Mouse (Mus musculus) T-helper 1 cell (primary cell): Measurements from ENCODE around the gene Bag2.
"Not testable (repeated sequence)": the region's sequence is repeated elsewhere in the genome, so short reads cannot be mapped to it uniquely, and the experiment has no call there.

ENCODE experiments used
- in situ Hi-C: fragments of 300-600 bp; cut with MboI, MseI; formaldehyde crosslinking; loops from one replicate; pipeline ENCODE4 v1.15.1; 2025; ENCODE audit warnings: high pct_unique_total_duplicates

The Bag2 gene

GRCm38 (mm10) chr1:33749709-33750108, 7.9 kb downstream of the Bag2 start:
- in situ Hi-C loops = not testable (repeated sequence)

GRCm38 (mm10) chr1:33749109-33749508, 8.5 kb downstream of the Bag2 start:
- in situ Hi-C loops = no loop called here

GRCm38 (mm10) chr1:33745901-33746300, 11.7 kb downstream of the Bag2 start:
- in situ Hi-C loops = no loop called here

DNA sequence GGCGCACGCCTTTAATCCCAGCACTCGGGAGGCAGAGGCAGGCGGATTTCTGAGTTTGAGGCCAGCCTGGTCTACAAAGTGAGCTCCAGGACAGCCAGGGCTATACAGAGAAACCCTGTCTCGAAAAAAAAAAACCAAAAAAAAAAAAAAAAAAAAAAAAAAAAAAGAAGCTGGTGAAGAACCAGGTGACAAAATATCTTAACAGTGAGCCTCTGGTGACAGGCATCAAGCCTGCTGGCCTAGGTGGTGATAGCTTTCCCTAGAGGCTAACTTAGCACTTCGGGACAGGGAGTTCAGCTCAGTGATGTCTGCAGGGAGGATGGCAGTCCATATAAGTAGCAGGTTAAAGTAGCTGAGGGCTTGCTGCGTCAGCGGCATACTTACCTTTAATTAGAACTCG, 12.8 kb downstream of the Bag2 start:
- in situ Hi-C loops = not testable (repeated sequence)

DNA sequence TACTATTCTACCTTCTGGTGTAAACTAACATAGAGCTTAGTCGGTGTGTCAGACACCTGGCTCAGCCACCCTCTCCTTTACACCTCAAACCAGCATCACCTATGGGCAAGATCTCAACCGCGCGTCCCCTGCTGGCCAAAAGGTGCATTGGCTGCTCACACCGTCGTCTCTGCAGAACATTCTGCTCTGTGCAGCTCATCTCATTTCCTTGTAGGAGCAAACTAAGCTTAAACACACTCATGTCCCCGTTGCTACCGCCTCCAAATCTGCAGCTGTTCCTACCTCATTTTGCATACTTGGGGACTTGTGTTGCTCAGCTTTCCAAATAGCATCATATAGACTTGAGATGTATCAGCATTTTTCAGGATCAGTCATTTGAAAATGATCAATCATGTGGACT, 14.7 kb downstream of the Bag2 start:
- in situ Hi-C loops = no loop called here

DNA sequence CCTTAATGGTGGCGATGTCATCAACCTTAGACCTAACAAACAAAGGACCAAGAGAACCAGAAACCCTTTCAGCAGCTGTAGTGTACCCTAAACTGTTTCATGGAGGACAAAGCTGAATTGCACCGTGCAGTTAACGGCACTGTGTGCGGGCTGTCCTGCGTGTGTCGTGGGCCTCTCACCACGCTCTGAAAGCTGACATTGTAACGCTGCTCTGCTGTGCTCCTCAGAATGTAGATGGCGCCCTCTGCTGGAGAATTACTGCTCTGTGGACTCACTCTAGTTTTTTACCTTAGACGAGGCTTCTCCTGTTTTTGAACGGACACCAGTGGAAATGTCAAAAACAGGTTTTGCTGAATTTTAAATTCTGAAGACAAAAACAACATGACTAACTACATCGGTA, 18.3 kb downstream of the Bag2 start:
- in situ Hi-C loops = no loop called here

DNA sequence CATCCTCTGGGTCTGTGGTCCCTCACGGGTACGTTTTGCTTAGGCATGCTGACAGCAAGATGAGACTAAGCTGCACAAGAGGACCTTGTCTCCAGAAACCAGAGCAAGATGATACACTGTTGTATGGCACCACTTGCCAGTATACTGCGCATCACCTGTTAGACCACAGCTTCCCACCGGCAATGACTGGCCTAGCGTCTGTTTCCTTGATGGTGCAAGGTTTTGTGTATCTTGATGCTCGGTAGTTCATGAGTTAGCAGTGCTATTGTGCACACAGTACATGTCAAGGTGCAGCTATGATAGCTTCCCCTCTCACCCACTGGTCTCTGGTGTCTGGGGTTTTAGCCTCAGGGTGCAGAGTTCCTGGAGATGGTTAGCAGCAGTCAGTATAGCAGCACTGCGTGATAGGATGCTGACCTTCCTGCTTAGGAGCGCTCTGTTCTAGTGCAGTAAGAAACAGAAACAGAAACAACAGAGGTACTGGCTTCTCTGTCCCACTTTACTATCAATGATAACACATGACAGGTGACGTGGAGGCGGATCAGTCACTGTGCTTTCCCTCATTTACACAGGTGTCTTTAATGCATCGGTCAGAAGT, 18.8 kb downstream of the Bag2 start:
- in situ Hi-C loops = no loop called here

- in situ Hi-C loops = no loop called here
These were observed 19.3 kb downstream of the Bag2 start for GRCm38 (mm10) chr1:33738281-33738680.

- in situ Hi-C loops = loop anchor here (5.0 kb wide), 1 partner anchor 47 kb away; no protein-coding TSS in a partner anchor
These were observed 23.5 kb downstream of the Bag2 start for GRCm38 (mm10) chr1:33734001-33734685.

GRCm38 (mm10) chr1:33733044-33733443, 24.6 kb downstream of the Bag2 start:
- in situ Hi-C loops = loop anchor here (5.0 kb wide), 1 partner anchor 46 kb away; no protein-coding TSS in a partner anchor

- in situ Hi-C loops = no loop called here
These were observed 32.5 kb downstream of the Bag2 start for GRCm38 (mm10) chr1:33725086-33725485.

DNA sequence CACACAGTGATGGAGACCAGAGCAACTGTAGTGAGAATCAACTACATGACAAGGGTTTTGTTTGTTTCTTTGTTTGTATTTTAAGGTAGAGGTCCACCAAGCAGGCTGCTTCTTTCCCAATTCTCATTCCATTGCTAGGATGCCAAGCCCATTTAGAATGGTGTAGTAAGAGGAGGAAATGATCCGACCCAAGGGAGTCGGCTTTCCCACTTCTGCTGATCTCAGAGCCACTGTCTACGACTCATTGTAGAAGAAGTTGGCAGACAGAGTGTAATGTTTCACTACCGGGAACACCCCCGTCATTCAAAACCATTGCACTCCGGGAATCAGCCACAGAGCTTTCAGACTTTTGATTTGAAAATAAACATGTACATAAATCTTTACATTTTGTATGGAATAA, 33.1 kb downstream of the Bag2 start:
- in situ Hi-C loops = no loop called here

DNA sequence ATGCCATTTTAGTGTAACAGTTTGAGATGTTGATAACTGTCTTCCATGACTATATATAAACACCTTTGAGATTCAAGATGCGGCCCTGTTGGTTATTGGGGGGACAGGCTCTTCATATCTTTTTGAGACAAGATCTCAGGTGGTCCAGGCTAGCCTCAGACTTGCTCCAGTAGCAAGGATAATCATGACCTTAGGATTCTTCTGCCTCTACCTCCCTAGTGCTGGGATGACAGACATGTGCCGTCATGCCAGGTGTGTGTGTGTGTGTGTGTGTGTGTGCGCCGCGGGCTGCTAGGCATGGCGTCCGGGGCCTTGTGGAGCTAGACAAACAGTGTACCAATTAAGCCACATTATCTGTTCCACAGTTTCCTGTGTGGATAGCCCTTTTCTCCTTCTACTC, 36.6 kb downstream of the Bag2 start:
- in situ Hi-C loops = no loop called here

GRCm38 (mm10) chr1:33720231-33720630, 37.4 kb downstream of the Bag2 start:
- in situ Hi-C loops = no loop called here

DNA sequence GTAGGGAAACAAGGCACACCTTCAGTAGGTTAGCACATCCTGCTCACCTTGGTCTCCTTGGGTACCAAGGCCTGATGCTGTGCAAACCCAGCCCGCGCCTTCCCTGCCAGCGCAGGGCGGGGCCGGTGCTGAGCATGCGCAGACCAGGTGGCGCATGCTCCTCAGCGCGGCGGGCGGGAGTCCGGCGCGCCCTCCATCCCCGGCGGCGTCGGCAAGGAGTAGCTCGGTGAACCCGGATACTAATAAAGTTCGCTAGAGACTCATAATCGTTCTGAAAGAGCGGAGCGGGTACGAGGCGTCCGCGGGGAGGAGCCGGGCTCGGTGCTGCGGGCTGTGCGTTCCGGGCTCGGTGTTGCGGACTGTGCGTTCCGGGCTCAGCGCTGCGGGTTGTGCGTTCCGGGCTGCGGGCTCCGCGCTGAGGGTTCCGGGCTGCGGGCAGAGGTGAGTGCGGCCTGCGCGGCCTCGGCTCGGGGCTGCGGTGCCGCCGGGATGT, 37.8 kb downstream of the Bag2 start, which contains the start of gene Rab23:
TSS of gene Rab23 (plus strand) at position 155 of the 493 bp plus-strand sequence.
- in situ Hi-C loops = no loop called here

GRCm38 (mm10) chr1:33717636-33718035, 40.0 kb downstream of the Bag2 start:
- in situ Hi-C loops = no loop called here

- in situ Hi-C loops = no loop called here
These were observed 42.8 kb downstream of the Bag2 start for GRCm38 (mm10) chr1:33714796-33715195.

DNA sequence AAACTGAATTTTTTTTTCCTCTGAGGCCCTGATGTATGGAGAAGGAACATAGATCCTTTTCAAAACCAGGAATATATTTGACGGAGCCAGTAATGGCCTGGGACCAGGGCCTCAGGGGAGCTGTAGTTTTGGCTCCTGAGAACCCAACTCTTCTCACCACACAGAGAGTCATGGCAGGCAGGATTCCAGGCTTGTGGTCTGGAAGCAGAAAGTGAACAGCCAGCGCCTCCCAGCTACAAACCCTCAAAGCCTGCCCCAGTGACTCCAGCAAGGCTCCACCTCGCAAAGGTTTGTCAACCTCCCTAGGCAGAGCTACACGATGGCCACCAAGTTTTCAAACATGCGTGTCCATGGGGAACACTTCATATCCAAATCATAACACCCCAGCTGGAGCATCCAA, 45.6 kb downstream of the Bag2 start:
- in situ Hi-C loops = no loop called here

DNA sequence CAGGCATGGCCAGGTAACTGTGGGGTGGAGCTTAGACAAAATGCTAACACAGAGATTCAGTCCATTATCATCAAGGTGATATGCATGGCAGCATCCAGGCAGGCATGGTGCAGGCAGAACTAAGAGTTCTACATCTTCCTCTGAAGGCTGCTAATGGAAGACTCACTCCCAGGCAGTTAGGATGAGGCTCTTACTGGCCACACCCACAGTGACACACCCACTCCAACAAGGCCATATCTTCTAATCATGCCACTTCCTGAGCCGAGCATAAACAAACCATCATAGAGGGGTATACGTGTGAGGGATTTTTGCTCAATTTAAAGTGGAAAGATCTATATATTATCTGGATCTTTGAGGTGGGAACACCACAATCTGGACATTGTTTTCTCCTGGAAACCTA, 48.0 kb downstream of the Bag2 start:
- in situ Hi-C loops = no loop called here

DNA sequence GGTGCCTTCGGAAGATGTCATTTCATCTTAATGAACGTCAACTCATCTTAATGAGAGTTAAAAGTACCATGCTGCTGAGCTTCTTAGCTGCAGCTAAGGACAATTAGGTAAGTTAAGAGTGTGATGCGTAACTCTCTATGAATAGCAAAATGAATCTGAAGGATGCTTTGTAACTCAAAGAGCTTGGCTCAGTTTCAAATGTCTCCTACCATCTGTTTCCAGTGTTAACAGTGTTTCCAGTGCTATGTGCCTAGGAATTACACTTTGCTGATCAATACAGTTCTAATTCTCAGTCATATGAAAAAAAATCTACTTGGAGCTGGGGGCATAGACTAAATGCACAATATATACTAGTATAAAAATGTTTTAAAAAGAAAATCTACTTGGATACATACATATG, 56.4 kb downstream of the Bag2 start:
- in situ Hi-C loops = no loop called here

- in situ Hi-C loops = no loop called here
These were observed 61.6 kb downstream of the Bag2 start for GRCm38 (mm10) chr1:33696016-33696415.
